Mouse (Mus musculus): ENCODE measurements around the gene 1700123O20Rik. TPM values are rescaled to one million over a fixed set of nuclear protein-coding genes. Genes with fewer than 3 reads are reported as not detected.

Gene 1700123O20Rik
- polyA plus RNA-seq, 1 experiment from 2014 or later = 23.7 TPM

DNA sequence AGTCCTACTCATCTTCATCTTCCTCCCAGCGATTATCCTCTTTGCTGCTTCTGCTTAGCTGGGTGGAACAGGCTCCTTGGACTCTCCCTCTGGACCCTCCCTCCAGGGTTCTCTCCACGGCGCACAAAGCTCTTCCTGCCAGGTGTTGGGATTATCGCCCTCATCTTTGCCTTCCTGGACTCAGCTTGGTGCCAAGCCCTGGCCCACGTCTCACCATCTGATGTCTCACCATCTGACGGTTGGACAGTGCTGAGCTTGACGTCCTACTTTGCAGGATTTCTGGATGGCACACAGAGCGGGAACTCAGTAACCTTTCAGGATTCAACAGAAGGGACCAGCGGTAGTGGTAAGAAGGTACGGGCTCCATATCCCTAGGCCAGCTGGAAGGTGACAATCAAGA, 35.7 kb downstream of the 1700123O20Rik start:
- Histone ChIP-seq H3K36me3 (ENCODE audit: inconsistent target) (peaks cover 49% of the 10 kb centered on the region; the same call in 1 of the 2 replicates), H3K4me3 (ENCODE audit: inconsistent target) (no peak overlapping the region), H3K79me2 (ENCODE audit: inconsistent target) (no peaks in the 10 kb centered on the region), H3K27ac (no peak overlapping the region)
- WGBS (ENCODE audit: missing documents) = 88% methylated on average over 10 of the region's 10 CpGs

DNA sequence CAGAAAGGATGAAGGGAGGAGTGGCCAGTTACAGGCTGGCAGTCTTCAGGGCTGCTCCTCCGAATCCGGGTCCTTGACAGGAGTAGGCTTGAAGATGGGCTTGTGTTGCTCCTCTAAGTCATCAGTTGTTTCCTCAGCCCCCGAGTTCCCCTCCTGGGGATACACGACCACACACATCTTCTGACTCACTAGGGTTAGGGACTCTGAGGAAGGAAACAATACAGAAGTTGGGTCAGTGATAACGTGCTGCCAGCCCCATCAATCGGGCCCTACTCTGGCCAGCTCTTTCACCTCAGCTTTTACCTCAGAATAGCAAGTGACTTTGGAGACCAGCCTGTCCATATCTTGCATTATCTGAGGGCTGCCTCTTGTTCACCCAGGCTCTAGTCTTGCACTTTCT, 38.0 kb downstream of the 1700123O20Rik start:
- peaks cover 67% of the 10 kb centered on the region; the same call in 1 of the 2 replicates for H3K36me3 ChIP-seq (ENCODE audit: inconsistent target)
- no peak overlapping the region for H3K27ac ChIP-seq
- no peak overlapping the region for H3K4me3 ChIP-seq (ENCODE audit: inconsistent target)
- H3K79me2 ChIP-seq (ENCODE audit: inconsistent target) = no peaks in the 10 kb centered on the region
- 33% methylated on average over 6 of the region's 6 CpGs for WGBS (ENCODE audit: missing documents)

DNA sequence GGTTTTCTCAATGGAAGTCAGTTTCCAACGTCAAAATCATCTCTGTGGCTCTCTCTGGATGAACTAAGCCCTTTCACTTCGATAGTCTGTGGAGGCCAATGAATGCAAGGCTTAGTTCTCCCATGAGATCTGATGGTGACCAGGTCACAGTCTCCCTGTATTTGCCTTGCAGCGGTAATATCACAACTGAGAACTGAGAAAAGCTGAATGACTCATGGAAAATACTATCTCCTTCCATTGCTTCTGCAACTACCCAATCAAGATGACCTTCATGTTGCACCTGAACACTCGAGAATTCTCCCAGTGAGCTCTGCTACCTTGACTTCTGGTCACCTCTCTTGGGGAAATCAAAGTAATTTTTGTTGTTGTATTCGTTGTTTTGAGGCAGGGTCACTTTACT, 41.5 kb downstream of the 1700123O20Rik start:
- WGBS (ENCODE audit: missing documents) = 94% methylated on average over 5 of the region's 5 CpGs
- Histone ChIP-seq H3K4me3 (ENCODE audit: inconsistent target) (no peak overlapping the region), H3K79me2 (ENCODE audit: inconsistent target) (no peaks in the 10 kb centered on the region), H3K36me3 (ENCODE audit: inconsistent target) (peaks cover 84% of the 10 kb centered on the region; the same call in 1 of the 2 replicates), H3K27ac (no peak overlapping the region)

DNA sequence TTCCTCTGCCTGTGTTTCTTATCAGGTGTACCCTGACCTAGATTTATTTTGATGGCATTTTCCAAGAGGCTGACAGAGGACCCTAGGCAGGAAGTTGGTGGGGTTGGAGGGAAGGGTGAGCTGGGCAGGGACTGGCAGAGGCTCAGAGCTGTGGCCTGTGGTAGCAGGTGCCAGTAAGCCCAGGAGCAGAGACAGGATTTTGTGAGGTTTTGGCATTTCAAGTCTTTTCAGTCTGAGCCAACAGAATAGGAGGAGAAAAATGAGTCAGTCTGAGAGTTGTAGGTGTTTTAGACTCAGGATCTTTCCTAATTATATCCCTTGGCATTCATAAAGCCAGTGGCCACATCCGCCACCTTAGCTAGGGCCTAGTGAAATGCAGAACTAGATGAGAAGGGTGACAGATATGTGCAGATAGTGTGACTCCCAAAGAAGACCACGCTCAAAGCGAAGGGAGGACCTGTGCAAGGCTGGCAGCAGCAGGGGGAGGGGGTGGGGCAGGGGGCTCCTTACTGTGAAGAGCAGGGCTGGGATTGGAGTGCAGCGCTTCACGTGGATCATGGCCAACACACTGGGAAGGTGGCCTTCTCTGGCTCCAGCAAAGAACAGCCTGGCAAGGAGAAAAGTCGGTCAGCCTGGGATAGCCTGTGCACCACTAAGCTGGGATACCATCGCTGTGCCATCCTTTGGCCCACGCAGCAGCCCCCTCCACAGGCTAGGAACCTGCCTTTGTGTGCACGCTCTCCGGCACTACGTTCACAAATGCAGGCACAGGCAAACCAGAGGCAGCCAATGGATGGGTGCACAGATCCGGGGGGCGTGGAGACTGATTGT, 43.0 kb downstream of the 1700123O20Rik start:
- H3K79me2 ChIP-seq (ENCODE audit: inconsistent target) = no peaks in the 10 kb centered on the region
- H3K27ac ChIP-seq = no peak overlapping the region
- H3K36me3 ChIP-seq (ENCODE audit: inconsistent target) = peaks cover 77% of the 10 kb centered on the region; the same call in 1 of the 2 replicates
- WGBS (ENCODE audit: missing documents) = 89% methylated on average over 12 of the region's 13 CpGs
- H3K4me3 ChIP-seq (ENCODE audit: inconsistent target) = no peak overlapping the region

DNA sequence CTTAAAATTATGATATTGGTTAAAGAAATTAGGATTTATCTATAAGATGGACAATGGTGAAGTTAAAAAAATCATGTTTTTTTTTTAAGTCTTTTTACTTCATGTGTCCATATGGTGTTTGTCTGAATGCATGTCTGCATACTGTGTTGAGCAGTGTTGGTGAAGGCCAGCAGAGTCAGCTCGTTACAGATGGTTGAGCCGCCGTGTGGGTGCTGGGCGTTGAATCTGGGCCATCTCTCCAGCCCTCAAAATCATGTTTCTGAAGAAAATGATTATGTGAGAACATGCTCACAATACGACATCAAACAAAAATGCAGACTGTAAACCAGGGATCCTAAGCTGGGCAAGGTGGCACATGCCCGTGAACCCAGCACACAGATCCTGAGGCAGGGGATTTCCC, 44.3 kb downstream of the 1700123O20Rik start:
- H3K4me3 ChIP-seq (ENCODE audit: inconsistent target) = no peak overlapping the region
- WGBS (ENCODE audit: missing documents) = 96% methylated on average over 6 of the region's 6 CpGs
- no peak overlapping the region for H3K27ac ChIP-seq
- peaks cover 64% of the 10 kb centered on the region; the same call in 1 of the 2 replicates for H3K36me3 ChIP-seq (ENCODE audit: inconsistent target)
- H3K79me2 ChIP-seq (ENCODE audit: inconsistent target) = no peaks in the 10 kb centered on the region

DNA sequence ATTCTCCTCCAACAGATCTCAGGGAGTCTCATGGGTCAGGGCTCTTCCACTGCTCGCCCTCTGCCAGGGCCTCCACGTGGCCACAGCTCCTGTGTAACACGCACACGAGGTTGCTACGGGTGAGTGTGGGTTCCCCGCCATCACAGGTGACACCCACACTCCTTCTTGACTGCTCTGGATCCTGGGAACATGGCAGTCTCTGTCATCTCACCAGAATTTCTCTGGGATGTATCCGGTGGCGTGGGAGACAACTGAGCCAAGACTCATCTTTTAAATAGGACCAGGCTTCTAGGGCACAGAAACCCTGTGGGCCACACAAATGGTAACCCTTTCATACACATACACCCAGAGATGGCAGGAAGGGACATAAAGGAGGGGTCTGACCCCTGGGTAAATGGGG, 46.2 kb downstream of the 1700123O20Rik start:
- 96% methylated on average over 8 of the region's 8 CpGs for WGBS (ENCODE audit: missing documents)
- H3K79me2 ChIP-seq (ENCODE audit: inconsistent target) = no peaks in the 10 kb centered on the region
- H3K27ac ChIP-seq = no peak overlapping the region
- H3K4me3 ChIP-seq (ENCODE audit: inconsistent target) = no peak overlapping the region
- H3K36me3 ChIP-seq (ENCODE audit: inconsistent target) = peaks cover 51% of the 10 kb centered on the region; the same call in 1 of the 2 replicates

DNA sequence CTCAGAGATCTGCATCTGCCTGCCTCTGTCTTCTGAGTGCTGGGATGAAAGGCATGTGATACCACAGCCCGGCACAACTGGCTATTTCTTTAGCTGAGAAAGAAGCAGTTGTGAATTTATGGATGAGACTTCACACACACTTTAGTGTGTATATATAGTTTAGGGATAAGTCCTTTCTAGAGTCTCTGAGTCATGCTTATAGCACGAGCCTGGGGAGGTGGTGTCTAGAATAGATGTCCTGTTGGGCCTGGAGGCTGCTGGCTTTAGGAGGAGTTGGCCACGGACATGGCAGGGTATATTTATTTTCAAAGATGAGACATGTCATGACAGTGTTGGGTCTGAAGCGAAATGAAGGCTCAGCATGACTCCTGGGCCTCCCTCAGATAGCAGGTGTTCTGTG, 48.0 kb downstream of the 1700123O20Rik start:
- peaks cover 46% of the 10 kb centered on the region; the same call in 1 of the 2 replicates for H3K36me3 ChIP-seq (ENCODE audit: inconsistent target)
- H3K27ac ChIP-seq = no peak overlapping the region
- 90% methylated on average over 4 of the region's 4 CpGs for WGBS (ENCODE audit: missing documents)
- H3K79me2 ChIP-seq (ENCODE audit: inconsistent target) = no peaks in the 10 kb centered on the region
- H3K4me3 ChIP-seq (ENCODE audit: inconsistent target) = no peak overlapping the region

DNA sequence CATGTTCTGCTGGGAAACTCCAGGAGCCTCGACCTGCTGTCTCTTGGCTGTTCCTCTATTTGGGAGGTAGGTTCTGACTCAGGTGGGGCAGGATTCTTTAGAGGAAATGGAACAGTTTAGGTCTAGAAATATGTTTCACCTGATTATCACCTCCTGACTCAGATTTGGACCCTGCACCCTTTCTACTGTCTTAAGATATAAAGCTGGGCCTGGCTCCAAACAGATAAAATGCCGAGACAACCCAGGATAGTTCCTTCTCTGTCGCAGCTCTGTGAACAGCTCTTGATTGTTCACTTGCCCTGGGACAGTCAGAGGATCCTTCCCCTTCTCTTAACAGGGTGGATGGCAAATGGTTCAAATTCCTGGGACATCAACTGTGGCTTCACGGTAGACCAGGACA, 49.2 kb downstream of the 1700123O20Rik start:
- Histone ChIP-seq H3K79me2 (ENCODE audit: inconsistent target) (no peaks in the 10 kb centered on the region), H3K27ac (no peak overlapping the region), H3K36me3 (ENCODE audit: inconsistent target) (peaks cover 35% of the 10 kb centered on the region; the same call in 1 of the 2 replicates), H3K4me3 (ENCODE audit: inconsistent target) (no peak overlapping the region)
- 63% methylated on average over 4 of the region's 4 CpGs for WGBS (ENCODE audit: missing documents)

DNA sequence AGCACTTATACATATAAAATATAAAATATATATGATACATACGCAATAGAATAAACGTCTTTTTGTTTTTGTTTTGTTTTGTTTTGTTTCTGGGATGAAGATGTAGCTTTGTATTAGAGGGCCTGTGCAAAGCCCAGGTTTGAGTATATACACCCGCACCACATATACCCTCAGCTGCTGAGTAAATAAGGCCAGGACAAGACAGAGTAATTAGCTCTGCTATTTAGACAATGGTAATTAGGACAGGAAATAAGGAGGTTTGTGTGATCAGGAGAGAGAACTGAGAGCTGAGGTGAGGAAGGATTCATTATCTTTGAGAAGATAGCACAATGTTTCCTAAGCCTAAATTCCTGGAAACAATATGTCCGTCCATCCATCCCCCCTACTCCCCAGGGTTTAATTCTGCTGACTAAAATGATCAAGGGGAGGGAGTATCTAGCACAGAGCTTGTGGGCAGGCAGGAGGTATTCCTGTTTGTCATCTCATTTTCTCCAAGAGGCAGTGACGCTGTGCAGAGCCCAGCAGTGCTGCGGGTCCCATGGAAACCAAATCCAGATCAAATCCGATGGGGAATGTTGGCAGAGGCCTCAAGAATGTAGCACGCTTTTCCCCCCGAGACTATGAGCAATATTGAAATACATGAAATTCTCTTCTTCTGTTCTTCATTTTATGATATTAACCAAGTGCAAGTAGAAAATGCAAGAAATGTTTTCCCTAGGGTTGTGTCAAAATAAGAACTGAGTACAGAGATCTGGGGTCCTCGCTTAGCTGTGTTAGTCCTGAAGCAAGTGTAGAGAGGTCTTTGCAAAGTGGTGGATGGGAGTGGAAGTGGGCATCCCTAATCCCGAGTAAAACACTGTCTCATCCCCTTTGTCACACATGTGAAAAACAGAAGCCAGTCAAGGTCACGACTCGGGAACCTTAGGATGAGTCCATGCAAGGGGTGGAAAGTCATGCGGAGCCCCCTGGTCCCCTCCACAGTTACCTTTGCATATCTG, 50.8 kb downstream of the 1700123O20Rik start:
- 95% methylated on average over 14 of the region's 14 CpGs for WGBS (ENCODE audit: missing documents)
- Histone ChIP-seq H3K36me3 (ENCODE audit: inconsistent target) (peaks cover 25% of the 10 kb centered on the region; the same call in 1 of the 2 replicates), H3K79me2 (ENCODE audit: inconsistent target) (peaks cover 6% of the 10 kb centered on the region; the same call in 1 of the 2 replicates), H3K27ac (no peak overlapping the region), H3K4me3 (ENCODE audit: inconsistent target) (no peak overlapping the region)

DNA sequence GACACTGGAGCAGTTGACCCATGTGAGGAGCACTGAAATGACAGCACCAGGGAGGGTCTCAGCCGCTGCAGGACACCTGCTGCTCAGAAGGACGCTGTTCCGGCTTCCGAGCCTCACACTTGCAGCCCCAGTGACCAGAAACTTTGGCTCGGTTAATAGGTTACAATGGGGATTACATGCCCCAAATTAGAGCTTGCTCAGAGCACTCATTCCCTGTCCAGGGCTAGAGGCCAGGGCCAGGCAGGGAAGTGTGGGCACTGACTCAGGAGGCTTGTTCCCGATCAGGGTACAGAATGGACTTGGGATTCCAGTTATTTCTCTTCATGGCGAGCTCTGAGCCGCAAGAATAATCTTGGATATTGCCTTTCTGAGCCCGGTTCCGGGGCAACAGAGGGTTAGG, 51.6 kb downstream of the 1700123O20Rik start:
- Histone ChIP-seq H3K36me3 (ENCODE audit: inconsistent target) (peaks cover 21% of the 10 kb centered on the region; the same call in 1 of the 2 replicates), H3K27ac (no peak overlapping the region), H3K79me2 (ENCODE audit: inconsistent target) (peaks cover 13% of the 10 kb centered on the region; the same call in 1 of the 2 replicates), H3K4me3 (ENCODE audit: inconsistent target) (no peak overlapping the region)
- 99% methylated on average over 10 of the region's 10 CpGs for WGBS (ENCODE audit: missing documents)

Other genes starting within 250 kb of the 1700123O20Rik start
- 48.6 to 72.9 TPM (median 53.7 TPM) in 3 replicates for gene Lrp10, start 222.1 kb upstream of the 1700123O20Rik start, polyA plus RNA-seq (2018)
- not detected in 3 replicates for gene Rem2, start 210.1 kb upstream of the 1700123O20Rik start, polyA plus RNA-seq (2018)
- 13.8 to 37.2 TPM (median 33.4 TPM) in 3 replicates for gene Prmt5, start 168.7 kb upstream of the 1700123O20Rik start, polyA plus RNA-seq (2018)
- gene Haus4, start 131.6 kb upstream of the 1700123O20Rik start, polyA plus RNA-seq (2018) = 12.0 to 20.7 TPM (median 13.2 TPM) in 3 replicates
- 0.33 to 0.94 TPM (median 0.66 TPM) in 3 replicates for gene Ajuba, start 108.7 kb upstream of the 1700123O20Rik start, polyA plus RNA-seq (2018)
- 3.5 to 3.9 TPM (median 3.7 TPM) in 3 replicates for gene 4931414P19Rik, start 80.2 kb upstream of the 1700123O20Rik start, polyA plus RNA-seq (2018)
- 32.9 to 235 TPM (median 122 TPM) in 3 replicates for gene Psmb5, start 68.2 kb upstream of the 1700123O20Rik start, polyA plus RNA-seq (2018)
- not detected in 3 replicates for gene Psmb11, start 64.8 kb upstream of the 1700123O20Rik start, polyA plus RNA-seq (2018)
- not detected in 3 replicates for gene Gm17606, start 45.3 kb upstream of the 1700123O20Rik start, polyA plus RNA-seq (2018)
- gene Cdh24, start 44.9 kb upstream of the 1700123O20Rik start, polyA plus RNA-seq (2018) = 0.06 to 0.11 TPM in 2 of 3 replicates, not detected in the other
- gene Acin1, start 715 bp downstream of the 1700123O20Rik start, polyA plus RNA-seq (2018) = 92.8 to 195 TPM (median 119 TPM) in 3 replicates
- gene Gm29776, start 12.6 kb downstream of the 1700123O20Rik start, polyA plus RNA-seq (2018) = not detected in 3 replicates
- 0.42 to 0.85 TPM in 2 of 3 replicates, not detected in the other for gene Cebpe, start 26.0 kb downstream of the 1700123O20Rik start, polyA plus RNA-seq (2018)
- 62.3 to 349 TPM (median 87.2 TPM) in 3 replicates for gene Slc7a8, start 95.7 kb downstream of the 1700123O20Rik start, polyA plus RNA-seq (2018)
- gene Rnf212b, start 127.9 kb downstream of the 1700123O20Rik start, polyA plus RNA-seq (2018) = not detected in 3 replicates
- 4.1 to 15.5 TPM (median 6.0 TPM) in 3 replicates for gene Homez, start 184.7 kb downstream of the 1700123O20Rik start, polyA plus RNA-seq (2018)
- 9.4 to 27.5 TPM (median 11.3 TPM) in 3 replicates for gene Ppp1r3e, start 191.3 kb downstream of the 1700123O20Rik start, polyA plus RNA-seq (2018)
- 13.5 to 20.1 TPM (median 14.7 TPM) in 3 replicates for gene Bcl2l2, start 197.2 kb downstream of the 1700123O20Rik start, polyA plus RNA-seq (2018)
- gene Gm20521, start 197.2 kb downstream of the 1700123O20Rik start, polyA plus RNA-seq (2018) = 0.28 to 3.5 TPM (median 1.1 TPM) in 3 replicates
- 71.0 to 98.7 TPM (median 86.0 TPM) in 3 replicates for gene Pabpn1, start 206.3 kb downstream of the 1700123O20Rik start, polyA plus RNA-seq (2018)
- gene Slc22a17, start 226.9 kb downstream of the 1700123O20Rik start, polyA plus RNA-seq (2018) = 0.14 to 0.26 TPM in 2 of 3 replicates, not detected in the other
- gene Efs, start 239.9 kb downstream of the 1700123O20Rik start, polyA plus RNA-seq (2018) = not detected in 3 replicates
- gene Il25, start 246.5 kb downstream of the 1700123O20Rik start, polyA plus RNA-seq (2018) = not detected in 3 replicates

Data from macrophage (primary cell).